Mouse (Mus musculus) small intestine, adult 2 months (tissue): ENCODE data around the gene Nudt11. TPM values are rescaled to one million over a fixed set of nuclear protein-coding genes. Genes with fewer than 3 reads are reported as not detected.
"Not testable (repeated sequence)": the region's sequence is repeated elsewhere in the genome, so short reads cannot be mapped to it uniquely, and the experiment has no call there.

Source experiments
- H3K27ac ChIP-seq: fragments of 200-500 bp; 2 replicates; pipeline ENCODE4 v1.5.1; 2012; ENCODE audit warnings: low read depth, low read length, control low read depth, inconsistent platforms; ENCODE audit not compliant: insufficient read depth
- H3K27me3 ChIP-seq: fragments of 200-500 bp; 2 replicates; pipeline ENCODE4 v1.6.1; 2012; ENCODE audit warnings: mild to moderate bottlenecking, moderate library complexity, low read length, inconsistent platforms; ENCODE audit not compliant: control insufficient read depth, insufficient read depth
- H3K36me3 ChIP-seq: fragments of 200-500 bp; 2 replicates; pipeline ENCODE4 v1.6.1; 2012; ENCODE audit warnings: mild to moderate bottlenecking, low read length, control low read depth, inconsistent platforms; ENCODE audit not compliant: control insufficient read depth, insufficient read depth
- H3K4me1 ChIP-seq: fragments of 200-500 bp; 2 replicates; pipeline ENCODE4 v1.6.1; 2012; ENCODE audit warnings: low read length, inconsistent platforms, mixed read lengths; ENCODE audit not compliant: control insufficient read depth, insufficient read depth, insufficient read length
- H3K4me3 ChIP-seq: fragments of 200-500 bp; 2 replicates; pipeline ENCODE4 v1.5.1; 2012; ENCODE audit warnings: low read depth, mild to moderate bottlenecking, control low read depth, inconsistent platforms, low read length, moderate library complexity
- CTCF ChIP-seq: fragments of 200-500 bp; IDR thresholded peaks from 2 replicates; pipeline ENCODE4 v1.5.1; 2012; ENCODE audit warnings: low read depth, mild to moderate bottlenecking, control low read depth, inconsistent platforms, low read length, moderate library complexity, mixed read lengths; ENCODE audit not compliant: insufficient replicate concordance, insufficient read length; ENCODE audit errors: extremely low read depth
- POLR2A ChIP-seq: fragments of 200-500 bp; IDR thresholded peaks from 2 replicates; pipeline ENCODE4 v1.6.1; 2012; ENCODE audit warnings: low read depth, mild to moderate bottlenecking, control low read depth, inconsistent platforms, low read length, moderate library complexity
- WGBS: fragments of 180-500 bp; shearing (Covaris S2); methylation state at CpG from one replicate; pipeline ENCODE4 v1.1.7; 2018; 5-methylcytosine and 5-hydroxymethylcytosine counted together
- polyA plus RNA-seq: library from polyadenylated mRNA; depleted of rRNA; stranded (reverse); fragments of >200 nt; gene quantifications from 2 replicates; pipeline ENCODE4 v1.2.3, GENCODE M21; 2012; rRNA removed

Nudt11 gene
- 0.04 and 0.11 TPM in 2 replicates for polyA plus RNA-seq

DNA sequence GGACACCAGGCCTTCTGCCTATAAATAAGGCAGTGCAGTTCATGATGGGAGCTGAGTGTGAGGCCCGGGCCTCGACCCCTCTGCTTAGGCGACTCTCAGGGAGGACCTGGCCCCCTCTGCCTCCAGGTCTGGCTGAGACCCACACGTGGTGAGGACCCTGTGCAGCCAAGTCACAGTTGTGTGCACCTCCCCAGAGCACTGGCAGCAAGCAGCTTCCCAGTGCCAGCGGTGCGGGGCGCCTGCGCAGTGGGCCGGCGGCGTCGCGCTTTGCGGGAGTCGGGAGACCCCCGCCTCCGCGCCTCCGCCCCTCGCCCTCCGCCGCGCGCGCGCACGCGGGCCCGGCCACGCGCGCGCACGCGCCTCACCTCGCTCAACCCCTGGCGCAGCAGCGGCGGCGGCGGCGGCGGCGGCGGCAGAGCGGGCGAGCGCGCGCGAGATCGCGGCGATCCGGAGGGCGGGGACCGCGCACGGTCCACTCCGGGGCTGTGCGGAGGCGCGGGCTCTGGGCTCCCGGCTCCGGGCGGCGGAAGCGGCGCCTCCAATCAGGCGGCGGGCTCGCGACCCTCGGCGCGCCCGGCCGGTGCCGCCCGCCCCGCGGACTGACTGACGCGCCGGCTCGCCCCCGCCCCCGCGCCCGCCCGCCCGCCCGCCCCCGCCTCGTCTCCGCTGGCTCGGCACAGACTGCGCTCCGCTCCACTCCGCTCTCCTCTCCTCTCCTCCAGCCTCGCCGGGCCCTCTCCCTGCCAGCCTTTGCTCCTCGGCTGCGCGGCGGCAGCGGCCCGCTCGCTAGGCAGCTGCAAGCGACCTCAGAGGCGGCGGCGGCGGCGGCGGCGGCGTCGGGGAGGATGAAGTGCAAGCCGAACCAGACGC is at the start of gene Nudt11:
Nudt11 (plus strand) TSS at position 388 of the 870 bp plus-strand sequence.
- not testable (repeated sequence) for H3K36me3 ChIP-seq, H3K4me3 ChIP-seq, H3K4me1 ChIP-seq, H3K27ac ChIP-seq, H3K27me3 ChIP-seq
- WGBS, result 23% methylated on average over 8 of the region's 121 CpGs

GRCm38 (mm10) chrX:6047936-6048614 is 822 bp downstream of the Nudt11 start:
- H3K4me1 ChIP-seq, H3K27me3 ChIP-seq, H3K27ac ChIP-seq, H3K4me3 ChIP-seq, H3K36me3 ChIP-seq: not testable (repeated sequence)
- 28% methylated on average over 22 of the region's 60 CpGs for WGBS

DNA sequence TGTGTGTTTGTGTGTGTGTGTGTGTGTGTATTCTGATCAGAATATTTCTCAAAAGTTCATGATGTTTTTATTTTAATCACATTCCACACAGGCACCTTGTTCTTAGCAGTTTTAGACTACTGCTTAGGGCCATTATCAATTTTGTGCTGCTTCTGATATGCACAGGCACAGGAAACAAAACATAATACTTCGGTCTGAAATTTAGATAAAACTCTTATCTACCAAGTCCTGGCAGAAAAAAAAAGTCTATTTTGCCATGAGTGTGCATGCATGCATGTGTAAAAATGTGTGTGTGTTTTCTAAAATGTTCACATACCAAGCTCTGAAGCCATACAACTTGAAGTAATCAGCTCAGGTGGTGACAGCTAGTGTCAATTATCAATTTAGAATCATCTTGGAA is 14.3 kb downstream of the Nudt11 start:
- H3K36me3 ChIP-seq, result no peaks in the 10 kb centered on the region
- H3K27ac ChIP-seq, result no peak overlapping the region
- H3K27me3 ChIP-seq, result no peaks in the 10 kb centered on the region
- no peaks in the 10 kb centered on the region for H3K4me1 ChIP-seq
- no peak for TF ChIP-seq POLR2A
- TF ChIP-seq CTCF, result no peak
- 47% methylated on average over 1 of the region's 1 CpGs for WGBS
- H3K4me3 ChIP-seq, result no peak overlapping the region

GRCm38 (mm10) chrX:6082954-6083680 is 35.9 kb downstream of the Nudt11 start, which contains the start of gene AU022751:
AU022751 (minus strand) TSS chrX:6083419.
- H3K4me1 ChIP-seq, result no peaks in the 10 kb centered on the region
- no peak for TF ChIP-seq CTCF
- no peak for TF ChIP-seq POLR2A
- no peak within 1 kb of the TSS for H3K4me3 ChIP-seq
- H3K27ac ChIP-seq, result no peak within 1 kb of the TSS
- 94% methylated on average over 39 of the region's 39 CpGs for WGBS
- H3K27me3 ChIP-seq, result no peaks in the 10 kb centered on the region
- no peaks in the 10 kb centered on the region for H3K36me3 ChIP-seq

DNA sequence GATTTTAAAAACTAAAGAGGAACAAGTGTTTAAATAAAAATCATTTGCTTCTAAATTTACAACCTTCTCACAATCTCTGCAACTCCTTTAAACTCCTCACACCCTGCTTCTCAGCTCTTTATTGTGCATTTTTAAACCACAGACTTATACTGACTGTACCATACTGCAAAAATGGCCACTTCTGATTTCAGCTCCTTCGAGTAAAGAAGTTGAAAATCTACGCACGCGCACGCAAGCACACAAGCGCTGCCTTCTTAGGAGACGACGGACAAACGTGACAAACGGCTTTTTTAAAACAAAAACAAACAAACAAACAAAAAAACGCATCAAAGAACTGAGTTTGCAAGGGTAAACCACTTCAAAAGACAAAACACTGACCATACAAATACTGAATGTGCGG is 44.3 kb downstream of the Nudt11 start:
- Histone ChIP-seq H3K27ac (no peak overlapping the region), H3K4me3 (no peak overlapping the region), H3K4me1 (no peaks in the 10 kb centered on the region), H3K36me3 (no peaks in the 10 kb centered on the region), H3K27me3 (no peaks in the 10 kb centered on the region)
- 21% methylated on average over 12 of the region's 12 CpGs for WGBS
- TF ChIP-seq CTCF (no peak), POLR2A (no peak)

- no peak for TF ChIP-seq CTCF
- TF ChIP-seq POLR2A, result no peak
- no peaks in the 10 kb centered on the region for H3K4me1 ChIP-seq
- H3K27ac ChIP-seq, result no peak overlapping the region
- WGBS, result 13% methylated on average over 30 of the region's 30 CpGs
- no peaks in the 10 kb centered on the region for H3K27me3 ChIP-seq
- H3K36me3 ChIP-seq, result no peaks in the 10 kb centered on the region
- H3K4me3 ChIP-seq, result no peak overlapping the region
Measured at GRCm38 (mm10) chrX:6091996-6092757, 44.9 kb downstream of the Nudt11 start.

Other genes with a start within 250 kb of the Nudt11 start
- gene AU022751, start 36.0 kb downstream of the Nudt11 start, polyA plus RNA-seq, result not detected in 2 replicates
- gene Nudt10, start 125.6 kb downstream of the Nudt11 start, polyA plus RNA-seq, result 0.05 TPM in 1 of 2 replicates, not detected in the other